Mouse (Mus musculus) olfactory bulb, adult 2 months (tissue): ENCODE measurements around the gene Gal3st3. TPM values are rescaled to one million over a fixed set of nuclear protein-coding genes. Genes with fewer than 3 reads are reported as not detected.

Experiments
- H3K27ac ChIP-seq: fragments of 200-500 bp; 2 replicates; pipeline ENCODE4 v1.5.1; 2012; ENCODE audit warnings: low read depth, low read length; ENCODE audit not compliant: insufficient read depth
- H3K4me1 ChIP-seq: fragments of 200-500 bp; 2 replicates; pipeline ENCODE4 v1.6.1; 2012; ENCODE audit warnings: low read length; ENCODE audit not compliant: control insufficient read depth, insufficient read depth
- H3K4me3 ChIP-seq: fragments of 200-500 bp; 2 replicates; pipeline ENCODE4 v1.5.1; 2012; ENCODE audit warnings: mild to moderate bottlenecking, low read depth, low read length, moderate library complexity; ENCODE audit not compliant: insufficient read depth
- CTCF ChIP-seq: fragments of 200-500 bp; IDR thresholded peaks from 2 replicates; pipeline ENCODE4 v1.5.1; 2012; ENCODE audit warnings: low read depth, mild to moderate bottlenecking, low read length, moderate library complexity; ENCODE audit not compliant: insufficient read depth
- POLR2A ChIP-seq: fragments of 200-500 bp; IDR thresholded peaks from 2 replicates; pipeline ENCODE4 v1.6.1; 2012; ENCODE audit warnings: mild to moderate bottlenecking, low read depth, low read length, moderate library complexity; ENCODE audit not compliant: insufficient read depth
- WGBS: fragments of 180-500 bp; shearing (Covaris S2); methylation state at CpG from one replicate; pipeline ENCODE4 v1.1.7; 2018; 5-methylcytosine and 5-hydroxymethylcytosine counted together
- polyA plus RNA-seq: library from polyadenylated mRNA; stranded (reverse); fragments of >200 nt; gene quantifications from 2 replicates; pipeline ENCODE4 v1.2.4, GENCODE M21; 2012; ENCODE audit warnings: low replicate concordance; ENCODE audit not compliant: missing spikeins, insufficient read depth, insufficient read length

Gal3st3 gene
- polyA plus RNA-seq, 1 experiment: not detected

DNA sequence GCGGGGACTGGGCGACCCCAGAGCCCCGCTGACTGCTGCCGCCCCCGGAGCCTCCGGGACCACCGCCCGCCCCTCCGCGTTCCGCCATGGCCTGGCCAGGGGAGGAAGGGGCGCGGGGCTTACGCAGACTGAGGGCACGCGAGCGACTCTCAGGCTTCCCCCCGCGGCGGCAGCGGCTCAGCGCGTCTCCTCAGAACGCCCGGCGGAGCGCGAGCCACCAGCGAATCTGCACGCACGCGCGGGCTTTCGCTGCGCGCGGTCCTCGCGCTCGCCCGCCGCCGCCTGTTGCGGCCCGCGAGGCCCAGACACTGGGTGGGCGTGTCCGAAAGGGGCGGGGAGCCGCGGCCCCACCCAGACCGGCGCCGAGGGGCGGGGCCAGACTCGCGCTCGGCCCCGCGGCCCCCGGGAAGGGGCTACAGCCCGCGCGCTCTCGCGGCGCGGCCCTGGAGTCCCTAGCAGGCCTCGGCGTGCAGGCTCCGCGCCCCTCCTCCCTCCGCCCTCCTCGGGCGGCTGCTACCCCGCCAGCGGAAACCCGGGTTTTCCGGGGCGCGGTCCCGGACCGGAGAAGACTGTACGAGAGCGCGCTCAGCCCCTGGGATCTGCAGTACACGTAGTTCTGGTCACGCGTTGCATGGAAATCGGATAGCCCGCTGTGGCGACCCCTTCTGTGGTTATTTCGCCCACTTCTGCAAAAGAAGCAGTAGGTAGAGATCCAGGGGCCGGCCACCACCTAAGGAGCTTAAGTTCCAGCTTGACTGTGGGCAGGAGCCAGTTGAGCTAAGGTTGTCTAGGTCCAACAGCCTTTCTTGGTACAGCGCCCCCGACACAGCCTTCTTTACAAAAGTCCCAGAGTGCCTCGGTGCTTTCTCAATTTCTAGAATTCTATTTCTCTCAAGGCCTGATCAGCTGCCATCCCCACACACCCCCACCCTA, 25.1 kb upstream of the Gal3st3 start, which contains the start of gene Pacs1:
TSS of gene Pacs1 (minus strand) at position 319 of the 933 bp plus-strand sequence.
- TF ChIP-seq CTCF (no peak), POLR2A (peak; percentile 52; the same call in 1 of the 2 replicates)
- WGBS: under 1% methylated on average over 81 of the region's 97 CpGs
- Histone ChIP-seq H3K4me3 (peak within 1 kb of the TSS; percentile 75), H3K4me1 (peaks cover 8% of the 10 kb centered on the region), H3K27ac (peak within 1 kb of the TSS; percentile 75)

DNA sequence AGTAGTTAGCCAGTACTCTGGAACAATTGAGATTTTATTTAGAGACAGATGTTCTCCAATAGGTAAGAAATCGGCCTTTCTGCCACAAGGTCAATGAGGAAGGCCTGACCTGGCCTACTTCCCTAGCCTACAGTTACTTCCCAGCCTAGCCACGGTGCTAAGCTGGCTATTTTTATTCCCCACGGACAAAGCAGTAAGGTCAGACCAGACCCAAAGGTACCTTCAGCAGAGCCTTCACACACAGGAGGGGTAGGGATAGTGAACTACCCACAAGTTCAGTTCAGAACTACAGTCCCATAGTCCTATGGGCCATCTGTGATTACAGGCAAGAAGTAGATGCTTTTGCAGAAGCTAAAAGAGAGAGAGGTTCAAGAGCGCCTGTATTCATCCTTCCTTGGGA, 24.2 kb upstream of the Gal3st3 start:
- peaks cover 8% of the 10 kb centered on the region for H3K4me1 ChIP-seq
- H3K27ac ChIP-seq: no peak overlapping the region
- WGBS: 63% methylated on average over 4 of the region's 4 CpGs
- no peak overlapping the region for H3K4me3 ChIP-seq
- TF ChIP-seq CTCF (no peak), POLR2A (no peak)

DNA sequence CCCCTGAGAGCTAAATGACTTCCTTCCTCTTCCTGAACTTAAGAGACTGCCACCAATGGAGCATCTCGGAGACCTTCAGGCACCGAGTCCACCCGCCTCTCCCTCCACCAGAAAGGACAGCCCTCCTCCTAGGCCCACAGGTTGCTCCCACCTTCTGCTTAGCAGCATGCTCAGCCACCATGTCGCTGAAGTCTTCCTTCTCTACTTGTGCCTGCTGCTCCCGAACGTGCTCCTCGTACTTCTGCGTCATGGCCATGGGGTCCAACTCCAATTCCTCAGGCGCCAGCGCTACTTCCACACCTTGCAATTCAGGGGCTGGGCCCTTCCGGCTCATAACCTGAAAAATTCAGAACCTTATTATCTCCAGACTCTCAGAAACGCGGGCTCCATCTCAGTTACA, 23.5 kb upstream of the Gal3st3 start:
- Histone ChIP-seq H3K4me1 (peaks cover 8% of the 10 kb centered on the region), H3K27ac (no peak overlapping the region), H3K4me3 (no peak overlapping the region)
- WGBS: 93% methylated on average over 13 of the region's 13 CpGs
- no peak for TF ChIP-seq POLR2A

GRCm38 (mm10) chr19:5275736-5276135, 22.4 kb upstream of the Gal3st3 start:
- 87% methylated on average over 5 of the region's 5 CpGs for WGBS
- H3K4me1 ChIP-seq: peaks cover 8% of the 10 kb centered on the region
- no peak for TF ChIP-seq POLR2A
- H3K27ac ChIP-seq: no peak overlapping the region
- H3K4me3 ChIP-seq: no peak overlapping the region

DNA sequence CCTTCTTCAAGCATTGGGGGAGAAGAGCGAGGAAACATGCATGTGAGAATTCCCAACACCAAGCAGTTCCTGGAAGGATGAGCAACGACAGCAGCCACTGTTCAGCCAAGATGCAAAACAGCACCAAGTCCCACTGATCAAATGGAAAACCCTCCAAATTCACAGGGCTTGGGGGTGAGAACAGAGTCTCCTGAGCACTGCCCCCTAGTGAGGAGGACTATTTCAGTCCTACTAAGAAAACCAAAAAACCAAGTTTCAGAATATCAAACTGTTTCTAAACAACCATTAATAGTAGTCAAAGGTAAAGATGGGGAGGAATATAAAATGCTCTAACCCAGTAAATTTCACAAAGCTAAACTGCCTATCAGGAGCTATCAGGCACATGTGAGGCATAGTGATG, 21.6 kb upstream of the Gal3st3 start:
- 83% methylated on average over 2 of the region's 2 CpGs for WGBS

GRCm38 (mm10) chr19:5277140-5277539, 21.0 kb upstream of the Gal3st3 start:
- WGBS: 92% methylated on average over 3 of the region's 3 CpGs

More for the DNA sequence above, 21.6 kb upstream of the Gal3st3 start:
- Histone ChIP-seq H3K27ac (no peak overlapping the region), H3K4me3 (no peak overlapping the region), H3K4me1 (peaks cover 8% of the 10 kb centered on the region)
- no peak for TF ChIP-seq POLR2A

GRCm38 (mm10) chr19:5278381-5278780, 19.8 kb upstream of the Gal3st3 start:
- no peak overlapping the region for H3K27ac ChIP-seq
- TF ChIP-seq CTCF (no peak), POLR2A (no peak)
- no peak overlapping the region for H3K4me3 ChIP-seq
- H3K4me1 ChIP-seq: peaks cover 1% of the 10 kb centered on the region
- 84% methylated on average over 8 of the region's 8 CpGs for WGBS

More at GRCm38 (mm10) chr19:5277140-5277539, 21.0 kb upstream of the Gal3st3 start:
- no peak overlapping the region for H3K27ac ChIP-seq
- no peak overlapping the region for H3K4me3 ChIP-seq
- peaks cover 6% of the 10 kb centered on the region for H3K4me1 ChIP-seq
- TF ChIP-seq CTCF (no peak), POLR2A (no peak)

GRCm38 (mm10) chr19:5294972-5295735, 3.0 kb upstream of the Gal3st3 start, which contains the start of gene Sf3b2:
Gene Sf3b2, minus strand, starts transcription at chr19:5295455.
- Histone ChIP-seq H3K4me1 (peaks cover 12% of the 10 kb centered on the region), H3K27ac (peak within 1 kb of the TSS; percentile 86), H3K4me3 (peak within 1 kb of the TSS; percentile 98)
- peak; percentile 61; the same call in 1 of the 2 replicates for TF ChIP-seq POLR2A
- 0 out of 2 replicates have a peak, but pooled peaks have one; percentile 7 for TF ChIP-seq CTCF
- under 1% methylated on average over 46 of the region's 46 CpGs for WGBS

- TF ChIP-seq CTCF (0 out of 2 replicates have a peak, but pooled peaks have one; percentile 3), POLR2A (no peak)
- Histone ChIP-seq H3K4me1 (peaks cover 15% of the 10 kb centered on the region), H3K4me3 (peak overlapping the region; percentile 56), H3K27ac (peak overlapping the region; percentile 84)
- WGBS: 5% methylated on average over 13 of the region's 13 CpGs
Measured at GRCm38 (mm10) chr19:5295736-5296075, 2.4 kb upstream of the Gal3st3 start.
